Mouse (Mus musculus): ENCODE data around the gene Pkmyt1.

The Pkmyt1 gene

DNA sequence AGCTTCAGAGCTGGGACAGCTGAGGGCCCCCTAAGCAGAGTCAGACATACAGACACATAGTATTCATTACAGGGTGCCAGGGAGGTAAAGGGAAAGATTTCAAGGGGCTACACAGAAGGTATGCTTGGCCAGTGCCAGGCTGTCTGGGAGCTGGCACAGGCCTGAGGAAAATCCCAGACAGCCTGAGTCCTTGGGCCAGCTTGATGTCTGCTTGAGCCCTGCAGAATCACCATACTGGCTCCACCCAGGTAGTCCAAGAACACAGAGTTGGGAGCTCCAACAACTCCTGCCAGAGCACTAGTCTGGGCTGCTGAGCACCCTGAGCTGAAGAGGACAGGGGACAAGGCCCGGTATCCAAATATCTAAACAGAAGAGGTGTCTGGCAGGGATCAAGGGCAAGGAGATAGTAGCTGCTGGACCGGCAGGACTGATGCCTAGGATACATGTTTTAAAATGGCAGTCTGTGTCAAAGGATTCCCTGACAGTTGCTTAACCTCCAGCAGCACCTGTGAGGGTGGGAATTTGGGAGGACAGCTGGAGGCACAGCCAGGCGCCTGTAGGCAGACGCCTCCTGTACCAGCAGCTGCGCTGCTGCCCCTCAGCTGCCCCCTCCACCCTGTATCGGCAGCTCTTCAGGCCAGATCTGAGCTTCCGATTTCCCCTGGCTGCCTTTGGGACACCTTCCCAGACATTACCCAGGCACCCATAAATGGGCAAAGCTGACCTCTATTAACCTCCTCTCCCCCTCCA lies 3.6 kb upstream of the Pkmyt1 start, which contains the start of gene 1520401A03Rik:
TSS of gene 1520401A03Rik (minus strand) at position 408 of the 750 bp plus-strand sequence.
- no peak for DNase-seq (ENCODE audit: low spot score)

DNA sequence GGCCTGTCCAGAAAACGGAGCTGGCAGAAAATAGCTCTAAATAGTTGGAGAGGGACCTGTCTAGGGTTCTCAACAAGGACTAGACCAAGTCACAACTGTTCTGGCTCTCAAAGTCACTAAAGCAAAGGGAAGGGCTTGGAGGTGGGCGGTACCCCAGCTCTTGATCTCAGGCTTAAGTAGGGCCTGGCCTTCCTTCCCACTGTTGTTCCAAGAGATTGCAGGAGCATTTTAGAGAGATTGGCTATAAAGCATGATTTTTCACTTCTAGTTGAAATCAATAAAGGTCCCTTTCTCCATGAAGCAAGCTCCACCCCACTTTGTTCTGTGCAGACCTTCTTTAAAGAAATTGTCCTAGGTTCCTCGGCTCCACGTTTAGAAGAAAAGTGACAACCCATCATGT lies 659 bp upstream of the Pkmyt1 start:
- peak; percentile 31 for DNase-seq (ENCODE audit: low spot score)

DNA sequence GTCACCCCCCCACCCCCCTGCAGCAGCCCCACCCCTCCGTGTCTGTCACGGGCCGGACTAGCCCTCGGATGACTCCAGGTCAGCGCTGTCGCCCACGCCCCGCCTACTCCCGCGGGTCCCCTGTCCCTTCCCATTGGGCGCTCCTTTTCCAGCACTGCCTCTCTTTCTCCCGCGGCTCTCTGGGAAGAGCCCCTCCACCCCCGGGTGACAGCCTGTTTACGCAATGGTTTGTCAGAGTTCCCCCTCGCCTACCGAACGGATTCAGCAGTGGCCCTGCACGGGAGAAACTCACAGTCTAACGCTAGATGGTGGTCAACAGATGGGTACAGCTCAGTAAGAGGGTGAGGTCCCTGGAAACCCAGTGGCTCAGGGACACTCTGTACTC lies 614 bp downstream of the Pkmyt1 start:
- peak; percentile 91 for DNase-seq (ENCODE audit: low spot score)

DNA sequence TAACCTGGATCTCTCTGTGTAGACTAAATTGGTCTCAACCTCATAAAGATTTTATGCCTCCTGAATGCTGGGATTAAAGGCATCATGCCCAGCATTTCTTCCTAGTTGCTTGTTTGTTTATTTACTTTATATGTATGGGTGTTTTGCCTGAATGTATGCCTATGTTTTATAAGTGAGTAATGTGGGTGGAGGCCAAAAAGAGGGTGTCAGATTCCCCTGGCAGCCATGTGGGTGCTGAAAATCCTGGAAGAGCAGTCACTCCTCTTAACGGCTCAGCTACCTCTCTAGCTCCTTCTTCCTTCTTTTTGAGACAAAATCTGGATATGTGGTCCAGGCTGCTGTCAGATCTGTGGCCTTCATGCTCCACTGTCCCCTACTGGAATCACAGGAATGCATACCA lies 4.3 kb downstream of the Pkmyt1 start:
- DNase-seq (ENCODE audit: low spot score): no peak

DNA sequence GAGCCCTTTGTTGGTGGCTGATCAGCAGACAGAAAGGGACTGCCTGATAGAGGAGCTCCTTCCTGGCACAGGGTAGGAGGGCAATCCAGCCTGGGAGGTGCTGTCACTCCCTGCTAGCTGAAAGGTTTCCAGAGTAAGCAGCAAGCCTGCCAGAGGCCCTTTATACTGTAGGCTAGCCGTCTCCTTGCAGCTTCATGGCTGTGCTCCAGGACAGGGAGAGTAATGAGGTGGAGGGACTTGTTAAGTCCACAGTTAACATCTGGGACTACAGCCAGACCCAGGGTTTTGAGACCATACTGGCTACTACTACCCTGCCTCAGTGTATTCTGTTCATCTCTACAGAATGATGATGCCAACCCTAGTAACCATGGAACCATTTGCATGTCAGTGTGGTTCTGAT lies 8.2 kb downstream of the Pkmyt1 start:
- no peak for DNase-seq (ENCODE audit: low spot score)

DNA sequence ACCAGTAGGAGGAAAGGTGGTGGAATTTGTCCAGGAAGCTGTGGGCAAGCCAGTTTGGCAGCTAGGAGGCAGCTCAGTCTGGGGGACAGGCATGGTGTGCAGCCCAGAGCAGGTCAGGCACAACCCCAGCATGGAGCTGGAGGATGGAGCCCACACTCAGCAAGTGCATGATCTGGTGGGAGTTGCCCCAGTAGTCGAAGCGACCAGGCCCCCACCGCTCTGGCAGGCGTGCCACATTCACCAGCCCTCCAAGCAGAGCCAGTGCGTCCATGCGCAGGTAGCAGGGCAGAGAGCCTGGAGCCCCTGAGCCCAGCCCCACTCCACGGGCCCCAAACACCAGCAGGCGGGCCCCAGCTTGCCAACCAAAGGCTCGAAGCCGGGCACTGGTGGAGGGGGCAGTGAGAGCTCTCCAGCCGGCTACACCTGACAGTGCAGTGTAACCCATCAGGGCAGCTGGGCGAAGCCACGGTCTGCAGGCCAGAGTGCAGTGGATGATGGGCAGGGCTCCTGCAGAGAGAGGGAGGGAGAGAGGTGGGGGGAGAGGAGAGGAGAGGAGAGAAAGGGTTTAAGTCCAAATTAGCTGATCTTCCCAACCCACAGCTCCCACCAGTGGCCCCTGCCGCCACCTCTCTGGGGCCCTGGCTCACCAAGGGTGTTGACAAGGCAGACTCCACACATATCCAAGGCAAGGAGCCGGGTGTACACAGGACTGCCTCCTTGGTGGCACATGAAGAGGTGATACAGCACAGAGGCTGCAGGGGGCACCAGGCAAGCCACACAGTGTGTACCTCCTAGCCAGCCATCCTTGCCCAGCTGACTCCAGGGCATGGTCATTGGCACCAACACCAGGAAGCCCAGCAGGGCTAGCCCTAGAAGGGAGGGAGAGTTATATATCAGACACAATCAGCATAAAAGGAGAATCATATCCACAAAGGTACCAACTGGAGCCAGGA lies 11.6 kb downstream of the Pkmyt1 start:
- DNase-seq (ENCODE audit: low spot score): peak; percentile 42

DNA sequence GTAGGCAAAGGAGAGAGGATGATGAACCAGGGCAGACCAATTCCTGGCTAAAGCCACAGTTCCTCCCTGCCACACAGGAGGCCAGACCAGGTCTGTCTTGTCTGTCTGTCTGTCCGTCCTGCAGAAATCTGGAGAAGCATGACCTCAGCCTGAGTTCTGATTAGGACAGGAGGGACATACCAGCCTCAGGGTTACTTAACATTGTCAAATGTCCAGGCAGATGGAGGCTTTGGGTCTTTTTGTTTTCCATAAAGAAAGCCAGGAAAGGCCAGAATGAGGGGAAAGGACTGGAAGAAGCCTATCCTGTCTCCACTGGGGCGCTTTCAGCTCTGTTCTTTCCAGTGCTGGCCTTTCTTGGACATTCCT lies 12.7 kb downstream of the Pkmyt1 start:
- DNase-seq (ENCODE audit: low spot score): no peak

DNA sequence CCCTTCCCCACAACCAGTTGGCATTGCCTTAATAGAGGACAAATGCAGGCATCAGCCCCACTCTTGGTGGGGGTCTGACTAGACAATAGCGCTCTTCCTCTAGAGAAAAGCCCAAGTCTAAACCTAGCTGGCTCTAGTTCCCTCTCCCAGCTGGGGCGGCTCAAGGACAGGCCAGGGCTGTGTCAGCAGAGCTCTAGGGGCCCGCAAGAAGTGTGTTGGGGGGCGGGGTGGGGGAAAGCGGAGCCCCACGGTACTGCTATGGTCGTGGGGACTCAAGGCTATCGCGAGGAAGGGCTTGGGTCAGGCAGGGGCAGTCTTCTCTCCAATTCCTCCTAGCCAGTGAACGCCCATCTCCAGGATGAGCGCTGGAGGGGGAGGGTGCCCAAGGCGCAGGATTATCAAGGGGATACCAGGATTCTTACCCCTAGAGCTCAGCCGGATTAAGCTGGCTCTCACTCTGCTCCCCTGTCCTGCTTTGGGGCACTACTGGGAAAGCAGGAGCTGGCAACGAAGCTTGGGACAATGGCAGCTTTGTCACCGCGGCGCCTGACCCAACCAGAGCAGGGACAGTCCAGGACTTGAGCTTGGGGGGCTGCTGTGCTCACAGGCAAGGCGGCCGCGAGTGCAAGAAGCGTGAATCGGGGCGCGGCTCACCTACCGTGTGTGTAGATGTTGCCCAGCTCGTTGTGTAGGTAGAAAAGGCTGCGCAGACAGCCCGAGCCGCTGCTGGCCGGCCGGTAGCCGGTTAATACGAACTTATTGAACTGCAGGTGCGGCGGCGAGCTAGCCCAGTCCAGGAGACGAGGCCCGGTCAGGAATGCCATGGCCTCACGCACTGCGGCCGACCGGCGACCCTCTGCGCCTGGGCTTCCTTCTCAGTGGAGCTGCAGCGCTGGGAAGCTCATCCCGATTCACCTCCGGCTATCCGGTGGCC lies 13.3 kb downstream of the Pkmyt1 start:
- peak; percentile 39 for DNase-seq (ENCODE audit: low spot score)

DNA sequence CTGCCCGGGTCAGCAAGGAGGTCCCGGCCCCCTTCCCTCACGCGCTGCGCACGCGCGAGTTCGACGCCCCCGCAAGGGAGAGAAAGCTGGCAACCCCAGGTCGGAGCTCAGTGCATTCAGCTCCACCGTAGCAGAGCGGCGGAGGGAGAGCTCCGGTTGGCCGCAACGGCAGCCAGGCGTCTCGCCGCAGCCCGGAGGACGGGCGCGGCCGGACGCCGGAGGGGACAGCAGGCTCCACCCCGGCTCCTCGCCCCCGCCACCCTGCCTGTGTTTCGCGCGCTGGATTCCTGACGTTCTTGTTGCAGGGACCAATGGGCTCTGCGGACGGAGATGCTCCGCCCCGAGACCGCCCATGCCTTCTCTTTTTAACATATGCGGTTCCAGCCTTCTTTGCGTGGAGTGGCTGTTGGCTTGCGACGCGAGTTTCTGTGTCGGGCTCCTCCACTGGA lies 14.0 kb downstream of the Pkmyt1 start:
- DNase-seq (ENCODE audit: low spot score): peak; percentile 92

DNA sequence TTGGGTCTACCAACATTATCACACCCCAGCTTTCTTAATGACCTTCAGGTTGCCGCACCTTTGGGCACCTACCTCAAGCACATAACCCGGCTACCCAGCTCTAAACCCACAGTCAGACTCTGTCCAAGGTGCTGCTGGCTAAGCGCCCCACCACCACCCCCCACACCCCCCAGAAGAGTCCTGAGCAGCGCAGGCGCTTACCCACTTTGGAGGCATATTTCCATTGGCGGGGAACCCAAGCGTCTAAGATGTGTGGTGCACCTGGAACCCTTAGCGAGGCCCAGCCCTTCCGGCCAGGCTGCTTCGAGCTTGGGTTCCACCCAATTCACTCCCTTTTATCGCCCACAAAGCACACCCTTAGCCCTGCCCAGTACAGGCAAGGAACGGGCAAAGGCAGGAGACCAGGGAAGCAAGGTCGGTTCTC lies 14.5 kb downstream of the Pkmyt1 start, which contains the start of gene Paqr4:
TSS of gene Paqr4 (minus strand) at position 270 of the 424 bp plus-strand sequence.
- DNase-seq (ENCODE audit: low spot score): peak; percentile 39

DNA sequence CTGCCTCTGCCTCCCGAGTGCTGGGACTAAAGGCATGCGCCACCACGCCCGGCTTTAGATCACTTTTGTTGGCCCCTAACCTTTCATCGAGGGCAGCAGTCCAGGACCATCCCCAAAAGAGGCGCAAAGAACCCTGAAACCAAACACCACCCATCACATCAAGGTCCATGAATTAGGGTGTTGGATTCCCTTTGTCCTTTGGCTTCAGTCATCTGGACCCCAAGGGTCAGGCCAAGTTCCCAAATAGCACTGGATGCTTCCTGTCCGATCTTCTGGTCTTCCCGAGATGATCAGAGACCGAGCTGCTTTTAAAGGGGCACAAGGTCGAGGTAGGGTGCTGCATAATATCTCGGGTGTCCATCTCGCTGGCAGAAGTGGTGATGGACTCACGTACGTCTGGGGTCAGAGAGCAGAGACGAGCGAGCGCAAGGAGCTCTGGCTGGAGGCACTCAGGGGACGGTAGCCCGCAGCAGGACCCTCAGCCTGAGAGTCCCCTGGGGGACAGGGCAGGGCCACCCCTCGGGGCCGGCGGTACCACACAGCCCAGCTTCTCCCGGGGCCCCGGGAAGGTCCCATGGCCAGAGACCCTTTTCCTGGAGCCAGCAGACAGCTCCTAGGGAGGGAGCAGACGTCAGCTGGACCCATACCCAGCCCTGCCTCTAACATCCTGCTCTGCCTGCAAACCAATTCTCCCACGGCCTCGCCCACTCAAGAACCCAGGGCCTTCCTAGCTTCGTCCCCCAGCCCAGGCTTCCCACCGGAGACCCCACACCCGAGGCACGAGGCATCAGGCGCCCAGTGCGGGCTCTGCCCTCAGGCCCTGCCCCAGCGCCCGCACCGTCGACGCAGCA lies 15.4 kb downstream of the Pkmyt1 start:
- no peak for DNase-seq (ENCODE audit: low spot score)

DNA sequence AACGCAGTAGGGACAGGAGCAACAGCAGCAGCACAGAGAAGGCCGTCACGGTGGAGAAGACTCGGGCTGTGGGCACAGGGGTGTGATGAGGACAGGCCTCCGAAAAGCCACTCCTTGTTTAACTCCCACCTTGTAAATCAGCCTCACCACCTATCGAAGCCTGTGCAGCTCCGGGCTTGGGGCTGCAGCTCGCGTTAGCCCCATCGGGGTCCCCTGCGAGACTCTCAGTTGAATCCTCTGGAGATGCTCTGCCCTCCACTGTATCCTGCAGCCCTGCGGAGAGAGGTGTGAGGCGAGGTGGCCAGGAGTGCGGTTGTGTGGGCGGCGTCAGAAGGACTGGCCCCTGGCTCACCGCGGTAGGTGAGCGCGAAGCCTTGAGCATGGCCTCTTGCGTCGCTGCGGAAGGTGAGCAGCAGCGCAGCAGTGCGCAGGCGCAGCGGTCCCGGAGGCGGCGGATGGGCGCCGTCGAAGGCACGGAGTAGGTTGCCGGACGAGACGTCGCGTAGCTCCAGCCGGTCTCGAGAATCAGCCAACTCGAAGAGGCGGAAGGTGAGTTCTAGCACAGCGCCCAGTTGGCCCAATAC lies 16.2 kb downstream of the Pkmyt1 start:
- no peak for DNase-seq (ENCODE audit: low spot score)

DNA sequence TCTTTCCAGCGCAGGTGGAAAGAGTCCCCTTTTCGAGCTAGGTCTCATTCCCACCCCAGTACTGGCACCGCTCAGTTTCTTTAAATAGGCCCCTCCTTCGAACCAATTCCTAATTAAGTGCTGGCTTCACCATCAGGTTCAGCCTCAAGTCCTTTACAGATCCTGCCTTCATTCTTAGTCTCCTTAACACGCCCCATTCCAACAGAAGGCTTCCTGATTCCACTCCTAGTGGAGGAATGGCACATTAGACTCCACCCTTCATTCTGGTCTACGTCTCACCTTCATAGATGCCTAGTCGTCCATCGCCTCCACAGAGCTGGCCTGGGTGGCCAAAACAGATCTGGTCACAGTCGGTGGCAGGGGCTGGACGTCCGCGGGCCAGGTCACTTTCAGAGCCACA lies 16.8 kb downstream of the Pkmyt1 start:
- no peak for DNase-seq (ENCODE audit: low spot score)

DNA sequence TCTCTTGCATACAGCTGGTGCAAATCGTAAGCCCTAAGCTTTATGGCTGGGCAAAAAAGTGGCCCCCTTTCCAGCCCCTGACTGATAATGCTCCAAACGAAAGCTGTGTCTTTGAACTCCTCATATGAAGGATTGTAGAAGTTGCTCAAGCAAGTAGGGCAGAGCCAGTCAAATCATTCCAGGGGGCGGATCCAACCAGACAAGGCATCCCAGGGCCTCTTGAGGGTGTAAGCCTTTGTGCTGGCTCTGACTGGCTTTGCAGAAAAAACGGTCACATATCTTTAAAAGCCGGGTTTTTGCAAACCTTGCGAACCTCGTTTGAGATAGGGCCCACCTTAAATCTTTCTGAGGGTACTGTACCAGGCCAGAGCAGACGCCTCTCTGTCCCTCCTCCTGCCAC lies 17.9 kb downstream of the Pkmyt1 start:
- no peak for DNase-seq (ENCODE audit: low spot score)

DNA sequence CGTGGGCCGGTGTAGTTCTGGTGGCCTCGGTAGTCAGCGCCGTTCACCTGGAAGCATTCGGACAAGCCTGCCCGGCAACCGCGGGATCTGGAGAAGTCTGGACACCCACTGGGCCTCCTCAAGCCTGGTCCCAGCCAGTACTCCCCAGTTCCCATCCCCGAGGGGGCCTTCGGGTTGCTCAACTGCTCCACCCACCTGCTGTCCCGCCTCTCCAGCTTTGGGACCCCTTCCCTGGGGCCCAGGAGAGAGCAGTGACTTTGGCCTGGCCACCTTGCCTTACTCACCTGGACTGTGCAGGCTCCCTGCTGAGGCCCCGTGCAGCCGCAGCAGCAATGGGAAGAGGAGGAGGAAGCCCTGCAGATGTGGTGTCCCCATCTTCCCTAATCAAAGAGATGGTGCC lies 18.5 kb downstream of the Pkmyt1 start:
- no peak for DNase-seq (ENCODE audit: low spot score)

DNA sequence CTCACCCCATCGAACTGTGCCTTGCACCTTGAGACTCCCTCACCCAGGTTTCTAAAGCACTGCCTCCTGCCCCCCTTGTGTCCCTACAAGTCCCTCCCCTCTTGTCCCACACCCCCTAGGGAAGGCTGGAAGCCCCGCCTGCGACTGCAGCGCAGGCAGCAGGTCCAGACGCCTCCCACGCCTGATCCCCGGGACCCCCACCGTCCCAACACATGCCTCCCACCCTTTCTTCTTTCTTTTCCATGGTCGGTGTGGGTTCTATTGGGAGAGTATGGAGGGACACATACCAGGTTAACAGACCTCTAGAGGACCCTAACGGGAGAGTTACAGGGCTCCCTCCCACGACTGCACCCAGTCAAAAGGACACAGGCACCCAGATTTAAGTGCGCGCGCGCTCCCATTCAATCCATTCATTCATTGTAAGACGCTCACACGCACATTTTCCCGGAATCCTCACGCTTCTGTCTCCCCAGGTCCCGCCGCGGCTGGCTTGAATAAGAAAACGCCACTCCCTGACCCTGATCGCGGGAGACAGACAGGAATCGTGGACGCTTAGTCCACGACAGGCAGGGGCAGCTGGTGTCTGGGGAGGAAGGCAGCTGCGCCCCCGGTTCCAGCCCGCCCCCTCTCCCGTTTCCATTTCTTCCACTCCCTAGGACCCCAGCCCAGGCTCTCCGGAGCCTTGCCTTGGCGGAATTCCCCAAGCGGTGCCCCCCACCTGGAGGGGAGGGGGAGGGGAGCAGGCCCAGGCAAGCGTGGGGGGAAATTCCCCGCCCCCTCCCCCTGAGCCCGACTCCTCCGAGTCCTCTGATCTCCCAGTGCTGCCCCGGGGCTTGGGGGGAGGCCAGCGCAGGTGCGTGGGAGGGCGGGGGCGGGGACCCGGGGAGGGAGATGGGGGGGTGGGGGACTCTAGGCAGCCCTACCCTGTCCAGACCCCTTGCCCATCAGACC lies 19.4 kb downstream of the Pkmyt1 start, which contains the start of gene Kremen2:
TSS of gene Kremen2 (minus strand) at position 533 of the 951 bp plus-strand sequence.
- peak; percentile 41 for DNase-seq (ENCODE audit: low spot score)

DNA sequence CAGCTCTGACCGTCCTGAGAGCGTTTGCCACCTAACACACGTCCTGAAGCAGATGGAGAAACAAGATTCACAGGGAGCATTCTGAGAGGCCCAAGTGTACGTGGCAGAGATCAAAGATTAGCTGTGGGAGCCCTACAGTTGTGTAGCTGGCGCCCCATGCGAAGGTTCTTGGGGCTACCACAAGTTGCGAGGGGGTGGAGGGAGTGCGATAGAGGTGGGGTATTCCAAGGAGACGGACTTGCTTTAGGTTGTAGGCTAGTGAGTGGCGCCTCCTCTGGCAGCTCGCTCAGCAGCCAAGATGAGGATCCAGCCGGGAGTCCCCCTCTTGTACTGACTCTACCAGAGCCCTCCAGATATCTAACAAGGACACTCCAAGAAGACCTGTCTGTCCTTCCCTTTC lies 20.2 kb downstream of the Pkmyt1 start:
- no peak for DNase-seq (ENCODE audit: low spot score)

DNA sequence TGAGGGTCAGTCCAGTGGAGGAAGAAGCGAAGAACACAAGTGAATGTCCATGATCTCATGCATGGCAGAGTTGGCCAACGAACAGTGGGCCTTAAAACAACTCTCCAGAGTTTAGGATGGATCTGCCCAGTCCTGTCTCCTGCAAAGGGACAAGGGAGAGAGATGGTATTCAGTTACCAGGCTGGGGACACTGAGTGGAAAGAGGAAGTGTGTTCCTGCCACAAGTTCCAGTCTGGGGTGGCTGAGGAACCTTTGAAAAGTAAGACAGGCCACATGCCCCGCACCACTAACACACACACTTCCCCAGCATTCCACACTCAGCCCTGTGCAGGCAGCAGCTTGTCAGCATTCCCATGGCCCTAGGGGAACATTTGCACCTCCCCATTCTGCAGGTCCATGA lies 20.6 kb downstream of the Pkmyt1 start:
- DNase-seq (ENCODE audit: low spot score): no peak

DNA sequence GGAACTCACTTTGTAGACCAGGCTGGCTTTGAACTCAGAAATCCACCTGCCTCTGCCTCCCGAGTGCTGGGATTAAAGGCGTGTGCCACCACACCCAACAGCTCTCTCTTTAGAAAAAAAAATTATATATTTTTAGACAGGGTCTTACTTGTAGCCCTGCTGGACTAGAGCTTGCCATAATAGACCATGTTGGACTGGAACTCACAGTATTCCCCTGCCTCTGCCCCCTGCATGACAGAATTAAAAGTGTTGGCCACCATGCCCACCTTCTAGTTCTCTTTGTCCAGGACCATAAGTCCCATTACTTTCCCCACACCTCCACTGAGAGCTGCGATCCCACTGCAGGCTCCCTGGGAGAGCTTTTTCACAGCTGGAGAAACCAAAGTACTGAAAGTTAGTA lies 21.3 kb downstream of the Pkmyt1 start:
- no peak for DNase-seq (ENCODE audit: low spot score)

Data from MN1 (cell line).